Mouse (Mus musculus) bone marrow, adult 2 months (tissue): ENCODE measurements around the gene Copz2.
"Not testable (repeated sequence)": the region's sequence is repeated elsewhere in the genome, so short reads cannot be mapped to it uniquely, and the experiment has no call there.

Source experiments
- CTCF ChIP-seq: fragments of 200-500 bp; IDR thresholded peaks from 2 replicates; pipeline ENCODE4 v1.5.1; 2011; ENCODE audit warnings: low read length, control low read depth; ENCODE audit not compliant: control insufficient read depth, insufficient read depth
- POLR2A ChIP-seq: fragments of 200-500 bp; IDR thresholded peaks from 2 replicates; pipeline ENCODE4 v1.6.1; 2011; ENCODE audit warnings: low read depth, mild to moderate bottlenecking, control low read depth, low read length, borderline replicate concordance; ENCODE audit not compliant: control insufficient read depth

DNA sequence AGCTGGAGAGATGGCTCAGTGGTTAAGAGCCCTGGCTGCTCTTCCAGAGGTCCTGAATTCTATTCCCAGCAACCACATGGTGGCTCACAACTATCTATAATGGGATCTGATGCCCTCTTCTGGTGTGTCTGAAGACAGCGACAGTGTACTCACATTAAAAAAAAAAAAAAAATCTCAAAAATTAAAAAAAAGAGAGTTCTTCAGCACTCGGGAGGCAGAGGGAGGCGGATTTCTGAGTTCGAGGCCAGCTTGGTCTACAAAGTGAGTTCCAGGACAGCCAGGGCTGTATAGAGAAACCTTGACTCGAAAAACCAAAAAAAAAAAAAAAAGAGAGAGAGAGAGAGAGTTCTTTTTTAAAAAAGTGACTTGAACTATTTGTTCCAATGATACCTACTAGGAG, 525 bp upstream of the Copz2 start:
- not testable (repeated sequence) for TF ChIP-seq CTCF, POLR2A
